Mouse (Mus musculus) lung, adult 2 months (tissue): Measurements from ENCODE around the gene Tuft1. TPM values are rescaled to one million over a fixed set of nuclear protein-coding genes. Genes with fewer than 3 reads are reported as not detected.
"Not testable (repeated sequence)": the region's sequence is repeated elsewhere in the genome, so short reads cannot be mapped to it uniquely, and the experiment has no call there.

Source experiments
- DNase-seq: peaks from one replicate; pipeline ENCODE4 v3.0.0; 2022
- H3K4me1 ChIP-seq: fragments of 200-500 bp; 2 replicates; pipeline ENCODE4 v1.6.1; 2011; ENCODE audit warnings: low read length; ENCODE audit not compliant: control insufficient read depth, insufficient read depth
- H3K4me3 ChIP-seq: fragments of 200-500 bp; replicated peaks from 2 replicates; pipeline ENCODE3; 2011; ENCODE audit warnings: low read depth, mild to moderate bottlenecking, control low read depth, low read length; ENCODE audit errors: extremely low read depth
- CTCF ChIP-seq: fragments of 200-500 bp; IDR thresholded peaks from 2 replicates; pipeline ENCODE4 v1.5.1; 2011; ENCODE audit warnings: mild to moderate bottlenecking, low read length, control low read depth; ENCODE audit not compliant: insufficient read depth
- POLR2A ChIP-seq: fragments of 200-500 bp; IDR thresholded peaks from 2 replicates; pipeline ENCODE4 v1.6.1; 2011; ENCODE audit warnings: low read depth, mild to moderate bottlenecking, control low read depth, low read length, borderline replicate concordance; ENCODE audit errors: extremely low read depth
- WGBS: fragments of 180-500 bp; shearing (Covaris S2); methylation state at CpG from one replicate; pipeline ENCODE4 v1.1.7; 2018; 5-methylcytosine and 5-hydroxymethylcytosine counted together
- polyA plus RNA-seq: library from polyadenylated mRNA; depleted of rRNA; stranded (reverse); fragments of >200 nt; gene quantifications from 2 replicates; pipeline ENCODE4 v1.2.3, GENCODE M21; 2012; rRNA removed

The Tuft1 gene
- polyA plus RNA-seq, result 12.8 and 22.1 TPM in 2 replicates

DNA sequence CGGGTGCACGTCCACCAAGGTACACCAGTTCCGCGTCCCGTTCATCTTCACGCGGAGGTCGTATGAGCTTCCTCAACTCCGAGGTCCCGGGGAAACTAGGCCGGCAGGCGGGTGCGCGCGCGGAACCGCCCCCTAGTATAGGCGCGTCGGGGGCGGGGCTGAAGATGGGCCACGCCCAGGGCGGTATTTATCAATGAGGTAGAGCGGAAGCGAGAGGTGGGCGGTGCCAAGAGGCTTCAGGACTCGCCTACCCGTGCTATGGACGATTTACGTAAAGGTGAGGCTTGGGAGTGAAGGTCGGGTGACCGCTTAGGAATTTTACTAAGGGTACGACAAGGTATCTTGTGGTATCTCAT, at the start of gene Tuft1:
Tuft1 (minus strand) TSS at position 133 of the 356 bp plus-strand sequence.
- H3K4me1 ChIP-seq, result not testable (repeated sequence)
- peak; percentile 79 for DNase-seq
- peak within 1 kb of the TSS; percentile 49 for H3K4me3 ChIP-seq
- WGBS, result under 1% methylated on average over 24 of the region's 33 CpGs

DNA sequence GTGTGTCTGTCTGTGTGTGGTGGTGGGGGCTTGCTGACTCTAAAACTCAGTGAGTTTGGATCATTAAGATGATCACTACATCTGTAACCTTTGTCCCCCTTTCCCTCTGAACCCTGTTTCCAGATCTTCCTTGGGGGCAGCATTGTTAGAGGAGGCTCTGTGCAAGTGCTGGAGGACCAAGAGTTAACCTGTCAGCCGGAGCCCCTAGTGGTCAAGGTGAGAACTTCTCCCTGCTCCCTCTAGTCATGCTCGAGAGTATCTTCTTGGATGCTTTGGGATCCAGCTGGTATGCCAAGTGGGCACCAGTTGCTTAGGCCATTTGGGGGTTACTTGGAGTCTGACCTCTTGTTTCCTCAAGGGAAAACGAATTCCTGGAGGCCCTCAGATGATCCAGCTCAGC, 44.7 kb upstream of the Tuft1 start:
- H3K4me1 ChIP-seq, DNase-seq, H3K4me3 ChIP-seq: not testable (repeated sequence)
- TF ChIP-seq CTCF, result 0 out of 2 replicates have a peak, but pooled peaks have one; percentile 22
- 18% methylated on average over 3 of the region's 3 CpGs for WGBS

DNA sequence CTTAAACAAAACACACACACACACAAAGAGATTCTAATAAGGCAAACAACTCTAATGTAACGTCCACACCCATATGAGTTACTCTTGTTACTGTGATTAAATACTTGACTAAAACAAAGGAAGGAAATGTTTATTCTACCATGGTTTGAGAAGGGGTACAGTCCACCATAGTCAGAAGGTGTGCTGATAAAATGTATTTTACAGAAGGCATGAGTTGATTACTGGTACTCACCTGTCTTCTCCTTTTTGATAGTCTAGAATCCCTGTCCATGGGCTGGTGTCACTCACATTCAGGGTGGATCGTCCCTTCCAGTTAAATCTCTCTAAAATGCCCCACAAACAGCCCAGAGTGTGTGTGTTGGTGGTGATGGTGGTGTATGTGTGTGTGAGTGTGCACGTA, 44.2 kb upstream of the Tuft1 start:
- DNase-seq, result no peak
- 60% methylated on average over 3 of the region's 3 CpGs for WGBS
- TF ChIP-seq CTCF (no peak), POLR2A (no peak)

DNA sequence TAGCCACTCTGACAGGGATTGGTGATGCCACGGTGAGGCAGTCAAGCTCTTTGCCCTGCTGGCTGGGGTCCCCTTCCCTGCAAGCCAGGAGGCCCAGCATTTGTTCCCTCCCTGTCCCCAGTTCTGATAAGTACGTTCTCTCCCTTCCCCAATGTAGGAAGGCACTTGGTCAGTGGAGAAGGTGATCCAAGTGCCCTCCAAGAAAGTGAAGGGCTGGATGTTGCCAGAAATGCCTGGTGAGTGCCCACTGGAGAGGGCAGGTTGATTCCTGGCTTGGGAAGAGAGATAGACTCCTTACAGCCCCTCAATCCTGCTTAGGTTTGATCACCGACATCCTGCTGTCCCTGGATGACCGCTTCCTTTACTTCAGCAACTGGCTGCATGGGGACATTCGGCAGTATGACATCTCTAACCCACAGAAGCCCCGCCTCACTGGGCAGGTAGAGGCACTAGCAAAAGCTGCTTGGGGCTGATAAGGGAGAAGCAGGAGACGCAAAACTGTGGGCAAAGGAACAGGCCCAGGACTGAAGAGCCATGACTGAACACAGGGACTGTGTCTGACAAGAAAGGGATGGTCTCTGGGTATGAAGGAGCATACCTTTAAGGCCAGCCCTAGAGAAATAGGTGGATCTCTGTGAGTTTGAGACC, 43.6 kb upstream of the Tuft1 start:
- DNase-seq, result not testable (repeated sequence)

More for the DNA sequence above, 44.2 kb upstream of the Tuft1 start:
- H3K4me1 ChIP-seq, result no peaks in the 10 kb centered on the region
- no peak overlapping the region for H3K4me3 ChIP-seq

DNA sequence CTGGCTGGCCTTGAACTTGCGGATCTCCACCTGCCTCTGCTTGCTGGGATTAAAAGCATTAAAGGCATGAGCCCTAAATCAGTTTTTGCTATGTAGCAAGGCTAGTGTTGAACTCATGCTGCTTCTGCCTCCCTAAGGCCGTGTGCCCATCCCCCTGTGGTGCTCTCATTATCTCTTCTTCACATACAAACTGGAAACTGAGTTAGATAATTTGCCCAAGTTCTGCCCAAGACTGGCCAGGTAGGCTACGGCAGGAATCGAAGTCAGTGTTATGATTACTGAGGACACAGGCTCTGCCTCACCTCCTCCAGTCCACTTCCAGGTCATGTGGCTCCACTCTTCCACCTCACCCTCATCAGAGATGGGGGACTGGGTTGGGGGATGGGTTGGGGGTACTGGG, 37.6 kb upstream of the Tuft1 start:
- DNase-seq, H3K4me3 ChIP-seq, H3K4me1 ChIP-seq: not testable (repeated sequence)
- WGBS, result 85% methylated on average over 4 of the region's 4 CpGs

More for the DNA sequence above, 43.6 kb upstream of the Tuft1 start:
- H3K4me1 ChIP-seq, H3K4me3 ChIP-seq: not testable (repeated sequence)
- 76% methylated on average over 7 of the region's 7 CpGs for WGBS

DNA sequence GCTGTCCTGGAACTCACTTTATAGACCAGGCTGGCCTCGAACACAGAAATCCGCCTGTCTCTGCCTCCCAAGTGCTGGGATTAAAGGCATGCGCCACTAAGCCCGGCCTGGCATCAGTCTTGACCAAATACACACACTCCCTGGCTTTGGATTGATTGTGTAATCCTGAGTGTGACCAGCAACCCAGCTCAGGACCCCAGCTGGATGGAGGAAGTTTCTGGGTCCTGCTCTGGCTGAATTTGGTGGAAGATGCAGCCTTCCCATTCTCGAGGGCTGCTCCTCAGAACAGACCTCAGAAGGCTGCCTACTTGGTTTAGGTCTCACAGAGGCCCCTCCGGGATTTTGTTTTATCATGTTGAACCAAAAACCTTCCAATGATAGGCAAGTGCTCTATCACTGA, 36.9 kb upstream of the Tuft1 start:
- WGBS, result 79% methylated on average over 6 of the region's 6 CpGs
- not testable (repeated sequence) for H3K4me3 ChIP-seq, H3K4me1 ChIP-seq, DNase-seq

DNA sequence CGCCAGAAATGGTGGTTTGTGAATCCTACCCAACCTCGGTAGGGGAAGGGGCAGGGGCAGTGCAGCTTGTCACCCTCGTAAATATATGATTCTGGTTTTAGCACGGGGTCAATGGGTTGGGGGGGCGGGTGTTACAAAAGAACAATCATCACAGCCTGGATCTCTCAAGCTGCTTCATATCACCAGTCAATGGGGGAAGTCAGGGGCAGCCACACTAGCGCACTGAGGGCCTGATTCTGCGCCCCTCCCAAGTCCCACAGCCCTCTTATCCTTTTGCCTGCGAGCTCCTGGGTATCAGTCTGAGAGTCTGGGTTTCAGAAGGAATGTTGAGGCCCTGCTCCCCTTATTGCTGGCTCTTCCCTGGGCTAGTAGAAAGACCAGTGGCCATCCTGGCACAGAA, 35.2 kb upstream of the Tuft1 start:
- H3K4me1 ChIP-seq, DNase-seq, H3K4me3 ChIP-seq: not testable (repeated sequence)
- WGBS, result 25% methylated on average over 5 of the region's 8 CpGs

DNA sequence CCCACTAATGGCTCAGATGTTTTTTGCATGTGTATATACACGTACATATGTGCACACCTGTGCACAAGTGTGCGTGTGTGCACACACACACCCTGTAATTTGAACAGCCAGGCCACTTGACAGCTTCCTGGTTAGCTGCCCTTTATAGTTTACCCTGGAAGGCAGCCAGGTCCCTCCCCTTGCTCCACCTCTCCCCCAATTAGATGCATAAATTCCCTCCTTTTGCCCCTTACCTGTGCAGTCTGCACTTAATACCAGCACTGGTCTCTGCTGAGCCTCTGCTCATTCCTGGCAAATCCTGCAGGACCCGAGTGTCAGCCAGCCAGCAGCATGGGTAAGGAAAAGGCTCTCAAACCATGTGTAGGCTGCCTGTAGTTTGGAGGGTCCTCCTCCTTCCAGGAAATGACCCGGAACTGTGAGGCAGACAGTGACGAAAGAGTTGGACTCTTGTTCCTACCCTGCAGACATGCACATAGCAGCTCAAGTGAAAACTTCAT, 34.7 kb upstream of the Tuft1 start, which contains the start of gene Selenbp2:
Selenbp2 (plus strand) TSS at position 228 of the 497 bp plus-strand sequence.
- no peaks in the 10 kb centered on the region for H3K4me1 ChIP-seq
- peak; percentile 48 for DNase-seq
- 22% methylated on average over 5 of the region's 5 CpGs for WGBS
- TF ChIP-seq POLR2A (no peak), CTCF (no peak)
- no peak within 1 kb of the TSS for H3K4me3 ChIP-seq

DNA sequence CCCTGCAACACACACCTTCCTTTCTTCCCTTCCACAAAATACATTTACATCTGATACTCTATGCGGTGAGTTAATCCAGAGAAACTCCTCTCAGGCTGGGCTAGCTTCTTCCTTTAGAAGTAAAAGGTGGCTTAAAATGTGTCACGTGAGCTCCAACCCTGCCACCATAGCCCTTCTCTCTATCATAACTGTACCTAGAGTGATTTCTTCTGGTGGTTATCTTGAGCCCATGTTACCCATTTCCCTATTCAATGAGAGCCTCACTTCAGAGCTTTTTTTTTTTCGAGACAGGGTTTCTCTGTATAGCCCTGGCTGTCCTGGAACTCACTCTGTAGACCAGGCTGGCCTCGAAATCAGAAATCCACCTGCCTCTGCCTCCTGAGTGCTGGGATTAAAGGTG, 33.0 kb upstream of the Tuft1 start:
- H3K4me3 ChIP-seq, DNase-seq, H3K4me1 ChIP-seq: not testable (repeated sequence)
- 88% methylated on average over 4 of the region's 4 CpGs for WGBS

DNA sequence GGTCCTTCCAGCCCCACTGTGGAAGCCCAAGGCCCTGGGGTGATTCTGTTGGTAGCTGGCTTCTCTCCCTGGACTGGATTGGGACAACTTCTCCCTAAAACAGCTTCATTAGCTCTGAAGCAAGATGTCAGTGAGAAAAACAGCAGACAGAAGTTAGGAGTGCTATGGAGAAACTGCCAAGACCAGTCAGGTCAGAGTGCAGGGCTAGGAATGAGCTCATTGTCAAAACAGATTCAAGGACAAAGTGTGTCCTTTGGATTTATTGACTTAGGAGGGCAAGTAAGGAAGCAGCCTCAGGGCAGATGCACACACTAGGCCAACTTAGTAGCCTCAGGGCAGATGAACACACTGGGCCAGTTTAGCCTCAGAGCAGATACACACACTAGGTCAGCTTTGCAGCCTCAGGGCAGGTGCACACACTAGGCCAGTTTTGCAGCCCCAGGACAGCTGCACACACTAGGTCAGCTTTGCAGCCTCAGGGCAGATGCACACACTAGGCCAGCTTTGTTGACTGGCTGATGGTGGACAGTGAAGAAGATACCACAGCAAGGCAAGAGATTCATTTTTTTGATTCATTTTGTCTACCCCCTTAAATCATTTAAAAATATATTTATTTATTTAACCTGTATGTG, 32.1 kb upstream of the Tuft1 start:
- H3K4me1 ChIP-seq, result no peaks in the 10 kb centered on the region; the same call in 1 of the 2 replicates
- H3K4me3 ChIP-seq, result no peak overlapping the region
- no peak for DNase-seq
- TF ChIP-seq CTCF, result no peak
- no peak for TF ChIP-seq POLR2A

DNA sequence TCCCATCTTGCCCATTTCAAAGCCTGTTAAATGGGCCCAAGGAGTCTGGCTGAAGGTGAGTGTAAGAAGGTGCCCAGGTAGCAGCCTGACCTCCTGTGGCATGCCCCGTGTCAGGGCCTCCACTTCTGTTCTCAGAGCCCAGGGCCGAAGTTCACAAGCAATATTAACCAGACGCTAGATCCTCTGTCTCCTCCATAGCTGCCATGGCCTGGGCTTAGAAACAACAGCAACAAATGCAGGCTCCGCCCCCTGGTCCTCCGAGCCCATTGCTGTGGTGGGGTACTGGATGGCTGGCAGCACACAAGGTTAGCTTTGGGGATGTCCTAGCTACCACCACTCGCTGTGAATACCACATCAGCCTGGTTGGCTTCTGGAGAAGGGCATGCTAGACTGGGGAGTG, 31.5 kb upstream of the Tuft1 start:
- not testable (repeated sequence) for H3K4me1 ChIP-seq, DNase-seq, H3K4me3 ChIP-seq
- WGBS, result 67% methylated on average over 6 of the region's 6 CpGs

DNA sequence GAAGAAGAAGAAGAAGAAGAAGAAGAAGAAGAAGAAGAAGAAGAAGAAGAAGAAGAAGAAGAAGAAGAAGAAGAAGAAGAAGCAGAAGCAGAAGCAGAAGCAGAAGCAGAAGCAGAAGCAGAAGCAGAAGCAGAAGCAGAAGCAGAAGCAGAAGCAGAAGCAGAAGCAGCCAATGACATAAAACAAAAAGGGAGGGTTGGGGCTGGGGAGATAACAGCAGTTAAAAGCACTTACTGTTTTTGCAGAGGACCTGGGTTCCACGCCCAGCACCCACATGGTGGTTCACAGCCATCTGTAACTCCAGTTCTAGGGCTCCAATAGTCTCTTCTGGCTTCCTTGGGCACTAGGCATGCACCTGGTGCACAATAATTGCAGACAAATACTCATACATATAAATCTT, 30.5 kb upstream of the Tuft1 start:
- 56% methylated on average over 1 of the region's 1 CpGs for WGBS
- not testable (repeated sequence) for H3K4me3 ChIP-seq, DNase-seq, H3K4me1 ChIP-seq

DNA sequence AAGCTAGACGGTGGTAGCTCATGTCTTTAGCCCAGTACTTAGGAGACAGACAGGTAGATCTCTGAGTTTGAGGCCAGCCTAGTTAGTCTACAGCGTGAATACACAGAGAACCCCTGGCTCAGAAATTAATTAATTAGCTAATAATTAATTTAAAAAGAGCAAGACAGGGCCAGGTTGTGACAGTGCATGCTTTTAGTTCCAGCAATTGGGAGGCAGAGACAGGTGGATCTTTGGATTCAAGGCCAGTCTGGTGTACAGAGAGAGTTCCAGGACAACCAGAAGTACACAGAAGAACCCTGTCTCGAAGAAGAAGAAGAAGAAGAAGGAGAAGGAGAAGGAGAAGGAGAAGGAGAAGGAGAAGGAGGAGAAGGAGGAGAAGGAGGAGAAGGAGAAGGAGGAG, 30.0 kb upstream of the Tuft1 start:
- DNase-seq, H3K4me1 ChIP-seq: not testable (repeated sequence)
- 64% methylated on average over 3 of the region's 3 CpGs for WGBS

DNA sequence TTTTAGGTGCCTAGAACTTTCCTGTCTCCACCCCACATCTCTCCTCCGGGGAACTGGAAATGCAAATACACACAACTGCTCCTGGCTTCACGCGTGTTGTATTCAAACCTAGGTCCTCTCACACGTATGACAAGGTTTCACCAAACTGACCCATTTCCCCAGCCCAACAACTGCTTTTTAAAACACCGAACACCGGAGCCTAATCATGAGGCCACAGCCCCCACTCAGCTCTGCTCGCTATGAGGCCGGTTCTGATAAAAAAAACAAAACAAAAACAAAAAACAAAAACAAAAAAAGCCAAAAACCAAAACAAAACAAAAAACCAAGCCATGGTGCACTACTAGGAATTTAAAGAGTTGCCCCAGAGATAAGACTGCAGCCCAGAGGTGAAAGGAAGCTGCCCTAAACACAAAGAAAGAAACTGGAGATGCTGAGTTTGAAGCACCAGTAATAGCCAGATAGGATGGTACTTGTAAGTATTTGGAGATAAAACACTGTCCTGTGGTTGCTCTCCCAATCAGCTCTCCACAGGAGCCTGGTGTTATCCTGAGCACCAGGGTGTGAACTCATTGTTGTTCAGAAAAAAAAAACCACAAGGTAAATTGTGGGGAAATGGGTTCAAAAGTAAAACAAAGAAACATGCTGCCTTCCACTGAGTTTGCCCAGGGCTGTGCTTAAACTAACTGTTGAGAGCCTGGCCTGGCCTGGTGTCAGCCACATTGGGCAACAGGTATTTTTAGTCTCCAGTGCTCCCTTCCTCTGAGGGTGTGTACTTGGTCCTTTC, 27.5 kb upstream of the Tuft1 start:
- H3K4me3 ChIP-seq, DNase-seq, H3K4me1 ChIP-seq: not testable (repeated sequence)
- WGBS, result 82% methylated on average over 8 of the region's 8 CpGs

More for the DNA sequence above, 30.0 kb upstream of the Tuft1 start:
- H3K4me3 ChIP-seq, result not testable (repeated sequence)
